Mouse (Mus musculus): ENCODE measurements around the gene Pou2f1. TPM values are rescaled to one million over a fixed set of nuclear protein-coding genes. Genes with fewer than 3 reads are reported as not detected.

Pou2f1 gene
- polyA plus RNA-seq (2012; rRNA removed) = 2.0 and 2.3 TPM in 2 replicates

DNA sequence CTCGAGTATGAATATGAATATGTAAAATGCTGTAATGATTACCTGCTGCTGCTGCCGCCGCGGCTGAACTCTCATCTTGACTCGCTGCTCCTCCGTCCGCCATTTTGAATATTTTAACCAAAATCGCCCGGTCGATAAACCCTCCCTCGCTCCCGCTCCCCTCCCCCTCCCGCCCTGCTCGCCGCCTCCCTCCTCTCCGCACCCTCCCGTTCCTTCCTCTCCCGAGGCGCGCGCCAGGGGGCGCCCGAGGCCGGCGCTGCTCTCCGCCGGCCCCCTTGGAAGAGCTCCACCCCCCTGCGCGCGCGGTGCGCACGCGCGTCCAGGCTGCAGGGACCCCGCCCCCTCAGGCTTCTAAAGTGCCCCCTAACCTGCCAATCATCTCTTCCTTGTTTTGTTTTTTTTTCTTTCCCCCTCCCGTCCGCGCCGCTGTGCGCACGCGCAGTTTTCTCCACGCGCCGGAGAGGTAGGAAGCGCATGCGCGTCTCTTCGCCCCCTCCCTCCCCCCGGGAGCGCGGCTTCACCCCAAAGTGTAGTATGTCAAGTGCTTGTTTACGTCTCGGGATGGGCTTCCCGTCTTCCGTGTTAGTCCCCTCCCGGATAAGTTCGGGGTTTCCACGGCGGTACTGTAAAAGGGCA lies at the start of gene Pou2f1:
TSS of gene Pou2f1 (minus strand) at position 159 of the 636 bp plus-strand sequence.

Other genes with a start within 250 kb of the Pou2f1 start
- gene Creg1, start 238.9 kb downstream of the Pou2f1 start, polyA plus RNA-seq (2012; rRNA removed) = 97.1 and 115 TPM in 2 replicates
- 0.09 and 0.12 TPM in 2 replicates for gene Cd247, start 214.0 kb downstream of the Pou2f1 start, polyA plus RNA-seq (2012; rRNA removed)
- gene Dusp27, start 125.2 kb upstream of the Pou2f1 start, polyA plus RNA-seq (2012; rRNA removed) = 0.05 and 0.10 TPM in 2 replicates
- gene Gpa33, start 127.6 kb upstream of the Pou2f1 start, polyA plus RNA-seq (2012; rRNA removed) = 0.01 and 0.02 TPM in 2 replicates
- not detected in 2 replicates for gene Mael, start 236.1 kb upstream of the Pou2f1 start, polyA plus RNA-seq (2012; rRNA removed)